Mouse (Mus musculus): ENCODE data around the gene Pigg. TPM values are rescaled to one million over a fixed set of nuclear protein-coding genes. Genes with fewer than 3 reads are reported as not detected.

The Pigg gene
- polyA plus RNA-seq, 1 experiment from 2014 or later = 6.1 TPM

DNA sequence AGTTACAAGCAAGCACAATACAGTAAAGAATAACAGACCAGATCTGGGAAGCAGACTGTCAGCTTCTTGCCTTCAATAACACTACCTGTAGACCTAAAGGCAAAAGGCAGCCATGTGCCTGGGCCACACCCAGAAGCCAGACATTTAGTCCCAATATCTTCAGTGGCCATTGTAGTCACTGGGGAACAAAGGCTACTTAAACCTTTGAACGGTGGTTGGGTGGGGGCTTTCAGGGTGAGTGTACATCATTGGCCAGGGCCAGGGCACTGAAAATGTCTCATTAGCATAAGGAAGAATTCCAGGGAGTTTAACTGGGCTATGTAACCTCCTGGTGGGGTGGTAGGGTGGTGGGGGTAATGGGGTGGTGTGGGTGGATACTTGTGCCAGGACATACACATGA, 18.6 kb downstream of the Pigg start:
- no peaks in the 10 kb centered on the region for H3K27me3 ChIP-seq (ENCODE audit: low read depth, poor library complexity, severe bottlenecking)
- no peak overlapping the region for H3K27ac ChIP-seq
- H3K4me1 ChIP-seq = no peaks in the 10 kb centered on the region
- H3K36me3 ChIP-seq = peaks cover 62% of the 10 kb centered on the region
- no peak for DNase-seq (ENCODE audit: low spot score)
- 94% methylated on average over 1 of the region's 1 CpGs for WGBS
- H3K9me3 ChIP-seq (replicated peaks) = no peaks in the 10 kb centered on the region
- no peak overlapping the region for H3K4me3 ChIP-seq

DNA sequence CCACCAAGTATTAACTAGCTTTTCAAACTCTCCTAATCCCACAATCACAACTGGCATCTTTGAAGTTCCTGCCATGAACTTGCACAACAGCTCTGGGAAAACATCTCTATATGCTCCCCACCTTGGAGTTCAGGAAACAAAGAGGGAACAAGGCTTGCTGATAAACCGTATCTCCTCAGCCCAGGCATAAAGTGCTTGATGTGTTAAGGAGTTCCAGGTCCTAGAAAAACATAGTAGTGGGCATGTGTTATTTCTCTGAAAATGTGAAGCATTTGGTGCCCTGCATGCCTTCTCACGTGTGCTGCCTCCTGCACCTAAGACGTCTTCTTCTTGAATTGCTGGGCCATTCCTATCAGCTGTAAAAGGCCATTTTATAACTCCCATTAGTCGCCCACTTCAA, 25.0 kb downstream of the Pigg start:
- H3K27ac ChIP-seq = no peak overlapping the region
- DNase-seq (ENCODE audit: low spot score) = no peak
- 57% methylated on average over 4 of the region's 4 CpGs for whole genome bisulfite sequencing
- no peaks in the 10 kb centered on the region for H3K27me3 ChIP-seq (ENCODE audit: low read depth, poor library complexity, severe bottlenecking)
- peaks cover 46% of the 10 kb centered on the region for H3K36me3 ChIP-seq
- H3K9me3 ChIP-seq (replicated peaks) = no peaks in the 10 kb centered on the region
- no peak overlapping the region for H3K4me3 ChIP-seq
- H3K4me1 ChIP-seq = no peaks in the 10 kb centered on the region

DNA sequence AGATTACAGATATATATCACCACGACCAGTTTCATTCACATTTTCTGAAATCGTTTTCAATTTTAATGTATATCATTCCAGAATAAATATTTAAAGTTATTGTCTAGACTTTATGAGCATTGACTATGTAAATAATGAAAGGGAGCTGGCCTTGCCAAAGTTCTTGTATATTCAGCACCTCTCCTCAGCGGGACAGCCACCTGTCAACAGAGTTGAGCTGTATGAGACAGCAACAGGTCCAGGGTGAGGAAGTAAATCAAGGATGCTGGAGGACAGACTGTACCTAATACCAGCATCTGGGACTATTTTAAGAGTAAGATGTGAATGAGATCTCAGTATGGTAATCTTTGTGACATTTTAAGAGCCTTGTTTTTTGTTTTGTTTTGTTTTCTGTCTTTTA, 25.6 kb downstream of the Pigg start:
- Histone ChIP-seq H3K4me3 (no peak overlapping the region), H3K27ac (no peak overlapping the region), H3K27me3 (ENCODE audit: low read depth, poor library complexity, severe bottlenecking) (no peaks in the 10 kb centered on the region), H3K9me3 (replicated peaks) (no peaks in the 10 kb centered on the region), H3K4me1 (no peaks in the 10 kb centered on the region), H3K36me3 (peaks cover 40% of the 10 kb centered on the region)
- no peak for DNase-seq (ENCODE audit: low spot score)
- 86% methylated on average over 3 of the region's 3 CpGs for WGBS

GRCm38 (mm10) chr5:108343680-108344170, 31.3 kb downstream of the Pigg start:
- Histone ChIP-seq H3K9me3 (replicated peaks) (no peaks in the 10 kb centered on the region), H3K27ac (no peak overlapping the region), H3K36me3 (peaks cover 53% of the 10 kb centered on the region), H3K27me3 (ENCODE audit: low read depth, poor library complexity, severe bottlenecking) (no peaks in the 10 kb centered on the region), H3K4me3 (no peak overlapping the region), H3K4me1 (no peaks in the 10 kb centered on the region)
- WGBS = 93% methylated on average over 4 of the region's 4 CpGs
- DNase-seq (ENCODE audit: low spot score) = no peak

DNA sequence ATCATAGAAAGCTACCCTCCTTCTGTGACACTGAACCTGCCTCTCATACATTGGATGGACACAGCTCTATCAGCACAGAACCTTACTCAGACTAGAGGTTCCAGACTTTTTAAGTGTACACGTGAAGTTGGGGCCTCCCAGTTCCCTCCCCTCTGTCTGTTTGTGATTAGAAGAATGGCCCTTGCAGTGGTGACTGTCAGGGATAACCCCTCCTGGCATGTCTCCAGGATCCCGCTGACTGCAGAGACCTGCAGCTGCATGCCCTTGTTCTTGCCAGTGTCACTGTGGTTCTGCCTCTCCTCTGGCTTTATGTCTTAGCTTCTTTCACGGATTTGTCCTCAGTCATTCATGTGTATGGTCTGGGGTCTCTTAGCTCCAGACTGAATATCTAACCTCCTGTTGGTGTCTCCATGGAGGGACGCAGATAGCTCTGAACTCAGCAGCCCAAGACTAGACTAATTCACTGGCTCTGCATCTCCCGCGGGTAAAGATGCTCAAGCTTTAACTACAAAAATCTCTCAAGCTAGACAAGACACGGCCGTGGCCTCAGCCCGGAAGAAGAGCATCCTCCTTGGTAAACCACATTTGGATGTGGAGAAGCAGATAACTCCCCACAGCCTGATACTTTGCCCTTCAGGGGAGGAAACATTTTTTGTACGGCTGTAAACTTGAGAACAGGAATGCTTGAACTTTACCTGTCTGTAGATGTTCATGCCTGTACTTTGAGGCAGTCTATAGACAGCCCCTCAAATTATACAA, 33.1 kb downstream of the Pigg start:
- peaks cover 53% of the 10 kb centered on the region for H3K36me3 ChIP-seq
- no peaks in the 10 kb centered on the region for H3K4me1 ChIP-seq
- no peaks in the 10 kb centered on the region for H3K9me3 ChIP-seq (replicated peaks)
- H3K4me3 ChIP-seq = no peak overlapping the region
- H3K27me3 ChIP-seq (ENCODE audit: low read depth, poor library complexity, severe bottlenecking) = no peaks in the 10 kb centered on the region
- no peak for DNase-seq (ENCODE audit: low spot score)
- 90% methylated on average over 10 of the region's 10 CpGs for WGBS
- no peak overlapping the region for H3K27ac ChIP-seq

DNA sequence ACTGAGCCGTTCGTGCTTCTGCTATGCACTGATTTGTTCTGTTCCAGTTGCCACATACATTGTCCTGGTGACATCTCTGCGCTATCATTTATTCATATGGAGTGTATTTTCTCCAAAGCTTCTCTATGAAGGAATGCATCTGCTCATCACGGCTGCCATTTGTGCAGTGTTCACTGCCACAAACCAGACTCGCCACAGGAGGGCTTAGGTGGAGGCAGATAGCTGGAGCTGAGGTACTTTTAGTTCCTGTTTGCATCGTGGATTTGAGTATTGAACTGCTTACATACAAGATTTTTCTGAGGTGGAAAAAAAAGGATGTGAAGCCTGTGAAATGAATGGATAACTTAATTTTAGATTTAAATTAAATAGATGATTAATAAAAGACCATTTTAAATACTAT, 35.4 kb downstream of the Pigg start:
- Histone ChIP-seq H3K4me1 (no peaks in the 10 kb centered on the region), H3K36me3 (peaks cover 52% of the 10 kb centered on the region), H3K27ac (no peak overlapping the region), H3K4me3 (no peak overlapping the region), H3K9me3 (replicated peaks) (no peaks in the 10 kb centered on the region), H3K27me3 (ENCODE audit: low read depth, poor library complexity, severe bottlenecking) (no peaks in the 10 kb centered on the region)
- 76% methylated on average over 6 of the region's 6 CpGs for WGBS
- DNase-seq (ENCODE audit: low spot score) = no peak

- WGBS = 94% methylated on average over 9 of the region's 9 CpGs
- Histone ChIP-seq H3K27me3 (ENCODE audit: low read depth, poor library complexity, severe bottlenecking) (no peaks in the 10 kb centered on the region), H3K4me1 (no peaks in the 10 kb centered on the region), H3K9me3 (replicated peaks) (no peaks in the 10 kb centered on the region), H3K27ac (no peak overlapping the region), H3K36me3 (peaks cover 37% of the 10 kb centered on the region), H3K4me3 (no peak overlapping the region)
- no peak for DNase-seq (ENCODE audit: low spot score)
Observed at GRCm38 (mm10) chr5:108349511-108350148, 37.2 kb downstream of the Pigg start.

DNA sequence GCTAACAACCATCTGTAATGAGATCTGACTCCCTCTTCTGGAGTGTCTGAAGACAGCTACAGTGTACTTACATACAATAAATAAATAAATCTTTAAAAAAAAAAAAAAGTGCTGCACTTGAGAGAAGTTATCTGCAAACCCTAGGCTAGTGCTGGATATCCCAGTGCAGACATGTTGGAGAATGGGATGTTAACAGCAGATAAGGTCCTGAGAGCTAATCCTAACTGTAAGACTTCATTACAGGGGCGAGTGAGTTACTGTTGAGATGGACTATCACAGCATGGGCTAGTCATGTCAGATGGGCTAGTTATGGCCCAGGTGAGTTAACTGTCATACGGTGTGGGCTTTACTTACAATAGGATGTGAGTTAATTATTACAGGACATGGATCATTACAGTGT, 41.6 kb downstream of the Pigg start:
- H3K36me3 ChIP-seq = peaks cover 15% of the 10 kb centered on the region
- H3K27me3 ChIP-seq (ENCODE audit: low read depth, poor library complexity, severe bottlenecking) = no peaks in the 10 kb centered on the region
- no peak overlapping the region for H3K4me3 ChIP-seq
- no peaks in the 10 kb centered on the region for H3K9me3 ChIP-seq (replicated peaks)
- H3K27ac ChIP-seq = no peak overlapping the region
- WGBS = 85% methylated on average over 2 of the region's 2 CpGs
- no peaks in the 10 kb centered on the region for H3K4me1 ChIP-seq
- DNase-seq (ENCODE audit: low spot score) = no peak

DNA sequence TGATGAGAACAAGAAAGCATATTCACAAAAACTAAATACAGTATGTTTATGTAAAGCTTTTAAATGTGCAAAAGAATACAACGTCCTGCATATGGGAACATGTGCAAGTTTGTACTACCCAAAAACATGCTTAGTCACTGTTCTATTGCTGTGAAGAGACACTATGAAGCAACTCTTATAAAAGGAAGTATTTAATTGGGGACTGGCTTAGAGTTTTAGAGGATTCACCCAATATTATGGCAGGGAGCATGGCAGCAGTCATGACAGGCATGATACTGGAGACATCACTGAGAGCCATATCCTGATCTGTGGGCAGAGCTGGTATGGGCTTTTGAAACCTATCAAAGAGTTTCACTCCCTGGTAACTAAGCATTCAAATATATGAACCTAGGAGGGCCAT, 45.5 kb downstream of the Pigg start:
- H3K36me3 ChIP-seq = no peaks in the 10 kb centered on the region
- H3K27me3 ChIP-seq (ENCODE audit: low read depth, poor library complexity, severe bottlenecking) = peaks cover 8% of the 10 kb centered on the region
- no peaks in the 10 kb centered on the region for H3K4me1 ChIP-seq
- WGBS = 89% methylated on average over 1 of the region's 1 CpGs
- H3K27ac ChIP-seq = no peak overlapping the region
- no peak overlapping the region for H3K4me3 ChIP-seq
- DNase-seq (ENCODE audit: low spot score) = no peak
- no peaks in the 10 kb centered on the region for H3K9me3 ChIP-seq (replicated peaks)

DNA sequence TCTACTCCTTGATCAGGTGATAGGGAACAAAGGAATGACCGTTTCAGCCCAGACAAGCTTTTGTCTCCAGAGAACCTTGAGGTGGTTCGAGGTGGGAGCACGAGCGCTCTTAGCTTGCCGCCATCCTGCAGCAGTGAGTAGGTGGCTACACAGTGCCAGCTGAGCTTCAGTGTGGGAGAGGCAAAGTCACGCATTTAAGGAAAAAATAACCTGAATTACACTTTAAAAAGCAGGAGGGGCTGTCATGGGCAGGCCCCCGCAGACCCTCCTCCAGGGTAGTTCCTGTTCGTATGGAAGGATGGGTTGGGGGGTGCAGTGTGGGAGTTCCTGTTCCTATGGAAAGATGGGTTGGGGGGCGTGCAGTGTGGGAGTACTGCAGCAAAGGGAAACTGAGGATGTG, 47.1 kb downstream of the Pigg start:
- 86% methylated on average over 9 of the region's 9 CpGs for WGBS
- DNase-seq (ENCODE audit: low spot score) = no peak
- Histone ChIP-seq H3K27ac (no peak overlapping the region), H3K36me3 (no peaks in the 10 kb centered on the region), H3K27me3 (ENCODE audit: low read depth, poor library complexity, severe bottlenecking) (peaks cover 25% of the 10 kb centered on the region), H3K4me1 (no peaks in the 10 kb centered on the region), H3K9me3 (replicated peaks) (no peaks in the 10 kb centered on the region), H3K4me3 (no peak overlapping the region)

- WGBS = 91% methylated on average over 4 of the region's 4 CpGs
- Histone ChIP-seq H3K4me1 (no peaks in the 10 kb centered on the region), H3K36me3 (no peaks in the 10 kb centered on the region), H3K4me3 (no peak overlapping the region), H3K27me3 (ENCODE audit: low read depth, poor library complexity, severe bottlenecking) (peaks cover 32% of the 10 kb centered on the region), H3K9me3 (replicated peaks) (no peaks in the 10 kb centered on the region), H3K27ac (no peak overlapping the region)
- DNase-seq (ENCODE audit: low spot score) = no peak
Observed at GRCm38 (mm10) chr5:108360211-108360610, 47.8 kb downstream of the Pigg start.

GRCm38 (mm10) chr5:108362330-108362729, 49.9 kb downstream of the Pigg start:
- Histone ChIP-seq H3K4me3 (no peak overlapping the region), H3K36me3 (no peaks in the 10 kb centered on the region), H3K4me1 (peaks cover 13% of the 10 kb centered on the region), H3K27me3 (ENCODE audit: low read depth, poor library complexity, severe bottlenecking) (peaks cover 53% of the 10 kb centered on the region), H3K27ac (no peak overlapping the region), H3K9me3 (replicated peaks) (no peaks in the 10 kb centered on the region)
- WGBS = 34% methylated on average over 3 of the region's 3 CpGs
- DNase-seq (ENCODE audit: low spot score) = no peak

GRCm38 (mm10) chr5:108366328-108366983, 54.0 kb downstream of the Pigg start:
- Histone ChIP-seq H3K27me3 (ENCODE audit: low read depth, poor library complexity, severe bottlenecking) (peaks cover 94% of the 10 kb centered on the region), H3K4me1 (peaks cover 29% of the 10 kb centered on the region), H3K36me3 (no peaks in the 10 kb centered on the region), H3K9me3 (replicated peaks) (no peaks in the 10 kb centered on the region), H3K27ac (no peak overlapping the region), H3K4me3 (peak overlapping the region; percentile 53)
- 1% methylated on average over 60 of the region's 60 CpGs for WGBS
- DNase-seq (ENCODE audit: low spot score) = peak; percentile 67
